9 mouse cellular contexts compared by ENCODE assay signal in the genomic region with DNA sequence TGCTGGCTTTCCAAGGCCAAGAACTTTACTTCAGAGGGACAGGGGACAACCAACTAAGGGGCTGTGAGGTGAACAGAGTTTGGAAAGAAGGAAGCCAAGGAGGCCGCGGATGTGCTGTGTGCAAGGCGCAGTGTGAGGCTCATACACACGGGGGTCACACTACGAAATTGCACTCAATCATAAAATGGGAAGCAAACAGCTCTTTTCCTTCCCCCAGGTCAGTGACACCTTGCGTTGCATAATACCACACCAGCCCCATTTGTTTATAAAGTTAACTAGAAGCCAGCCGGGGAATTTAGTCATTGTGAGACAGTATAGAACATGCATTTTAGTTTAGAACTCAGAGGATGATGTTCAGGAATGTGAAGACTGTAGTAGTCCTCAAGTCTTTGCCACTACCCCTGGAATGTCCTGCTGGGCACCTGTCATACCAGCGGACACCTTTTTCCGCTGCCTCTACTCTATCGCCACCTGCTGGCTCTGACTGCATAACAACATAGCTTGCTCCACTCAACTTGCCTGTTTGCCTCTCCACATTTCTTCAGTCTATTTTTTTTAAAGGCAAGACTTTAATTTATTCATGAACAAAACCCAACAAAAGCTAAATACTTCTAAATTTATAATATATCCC.
DNase-seq lines count a peak whose midpoint lies in the region; ATAC-seq and TF ChIP-seq lines count a peak whose summit lies in the region.
"Had no signal": no experiment of that assay in that cellular context is flagged by ENCODE, and none has a peak within 500 bp of the region (broad histone marks: within the 10 kb centered on the region; RNA-seq: fewer than 3 reads in every experiment).

No protein-coding gene starts in this region.

- H3K9me3 ChIP-seq in forebrain, embryonic 16.5 days (ENCODE audit: control insufficient read depth, low read length) = no peaks in the 10 kb centered on the region
- H3K9me3 ChIP-seq in hindbrain, embryonic 12.5 days (replicated peaks) = no peaks in the 10 kb centered on the region
- H3K9me3 ChIP-seq: neural tube, embryonic 12.5 days had no signal

- H3K27ac ChIP-seq in forebrain, embryonic 16.5 days (ENCODE audit: low read length) = no peak overlapping the region
- no peak overlapping the region for H3K27ac ChIP-seq in hindbrain, embryonic 12.5 days
- H3K27ac ChIP-seq: neural tube, embryonic 12.5 days had no signal

- POLR2A ChIA-PET in Patski (lab: Charles Lee) = interaction anchor here (1.3 kb wide), 1 partner anchor 37 kb away, joined by 5 read pairs; no protein-coding TSS in a partner anchor

- DNase-seq in Patski (ENCODE audit: low read depth, low spot score) = no peak
- peak; percentile 37 for DNase-seq in cerebellum, adult 11-12 months
- DNase-seq in left cerebral cortex, adult 18-20 months (ENCODE audit: low spot score in 2 of 2) = peak; percentile 77 to 84
- peak; percentile 70 for DNase-seq in skeletal muscle tissue, adult 2 months (ENCODE audit: low read depth, low spot score)
- DNase-seq in MN1 (ENCODE audit: low spot score) = no peak

- no peaks in the 10 kb centered on the region for H3K36me3 ChIP-seq in forebrain, embryonic 16.5 days (ENCODE audit: control insufficient read depth, insufficient read depth)
- no peaks in the 10 kb centered on the region for H3K36me3 ChIP-seq in hindbrain, embryonic 12.5 days
- H3K36me3 ChIP-seq: neural tube, embryonic 12.5 days had no signal

- H3K4me1 ChIP-seq in forebrain, embryonic 16.5 days (replicated peaks; ENCODE audit: control insufficient read depth, insufficient read depth, low read length) = peaks cover 21% of the 10 kb centered on the region
- H3K4me1 ChIP-seq in hindbrain, embryonic 12.5 days = peaks cover 7% of the 10 kb centered on the region; the same call in 1 of the 2 replicates
- H3K4me1 ChIP-seq: neural tube, embryonic 12.5 days had no signal

- no peaks in the 10 kb centered on the region for H3K27me3 ChIP-seq in Patski
- H3K27me3 ChIP-seq in forebrain, embryonic 16.5 days (replicated peaks; ENCODE audit: control insufficient read depth, insufficient read depth, low read length) = no peaks in the 10 kb centered on the region
- no peaks in the 10 kb centered on the region for H3K27me3 ChIP-seq in hindbrain, embryonic 12.5 days
- H3K27me3 ChIP-seq: neural tube, embryonic 12.5 days had no signal

- no peak overlapping the region for H3K9ac ChIP-seq in forebrain, embryonic 16.5 days (replicated peaks; ENCODE audit: low read depth, low read length)
- no peak overlapping the region for H3K9ac ChIP-seq in hindbrain, embryonic 12.5 days
- H3K9ac ChIP-seq: neural tube, embryonic 12.5 days had no signal

- ATAC-seq in Patski = no peak
- ATAC-seq in forebrain, embryonic 16.5 days = peak; percentile 52
- 0 out of 2 replicates have a peak, but pooled peaks have one; percentile 38 for ATAC-seq in hindbrain, embryonic 12.5 days (ENCODE audit: low FRiP score)
- ATAC-seq in megakaryocyte, adult 5-6 weeks (ENCODE audit: poor library complexity, severe bottlenecking) = peak; percentile 74

- 46% methylated on average over 10 of the region's 10 CpGs for WGBS in forebrain, embryonic 16.5 days
- 44% methylated on average over 10 of the region's 10 CpGs for WGBS in hindbrain, embryonic 12.5 days

- peak; percentile 83 for TF ChIP-seq CTCF in Patski (IDR thresholded peaks at IDR 0.05)

- in situ Hi-C loops in Patski (cut with MboI; ENCODE audit: low pct_unique_long_range_greater_than_20kb) = no loop called here

- H3K4me3 ChIP-seq in forebrain, embryonic 16.5 days (replicated peaks; ENCODE audit: low read length) = no peak overlapping the region
- H3K4me3 ChIP-seq in hindbrain, embryonic 12.5 days = no peak overlapping the region
- H3K4me3 ChIP-seq: neural tube, embryonic 12.5 days had no signal

- H3K4me2 ChIP-seq in forebrain, embryonic 16.5 days (ENCODE audit: low read length) = no peak overlapping the region
- H3K4me2 ChIP-seq in hindbrain, embryonic 12.5 days (replicated peaks) = no peak overlapping the region
- H3K4me2 ChIP-seq: neural tube, embryonic 12.5 days had no signal

- CTCF ChIA-PET in Patski (lab: Charles Lee) = interaction anchor here (0.5 to 3.4 kb wide), 20 partner anchors 9 to 223 kb away, joined by 3 to 16 read pairs (median 4); no protein-coding TSS in a partner anchor

Comparison
In these comparisons a context has a peak if more than half of its experiments do, and no peak if none do; other contexts are left out.
1. DNase-seq: peak in cerebellum, adult 11-12 months (single experiment), left cerebral cortex, adult 18-20 months (2 of 2) and skeletal muscle tissue, adult 2 months (single experiment); none in Patski (single experiment) and MN1 (single experiment).